Mouse (Mus musculus) C2C12 (cell line): ENCODE data around the gene Fth1. TPM values are rescaled to one million over a fixed set of nuclear protein-coding genes. Genes with fewer than 3 reads are reported as not detected.

ENCODE experiments used
- H3K27me3 ChIP-seq: one replicate; pipeline ENCODE4 v1.6.1; 2011; ENCODE audit not compliant: control insufficient read depth, insufficient read depth, insufficient read length
- H3K36me3 ChIP-seq: one replicate; pipeline ENCODE4 v1.6.1; 2011; ENCODE audit not compliant: control insufficient read depth, insufficient read depth
- H3K4me3 ChIP-seq: one replicate; pipeline ENCODE4 v1.5.1; 2011; ENCODE audit warnings: mild to moderate bottlenecking, control low read depth; ENCODE audit not compliant: poor library complexity, insufficient read depth, severe bottlenecking
- H3K79me2 ChIP-seq: one replicate; pipeline ENCODE4 v1.6.1; 2011; ENCODE audit not compliant: control insufficient read depth, insufficient read depth
- H3K79me3 ChIP-seq: one replicate; pipeline ENCODE4 v1.6.1; 2011; ENCODE audit warnings: low read depth, control low read depth
- H3ac ChIP-seq: one replicate; pipeline ENCODE3; 2011; ENCODE audit warnings: low read depth; ENCODE audit not compliant: control insufficient read depth, insufficient read length
- CEBPB ChIP-seq: IDR thresholded peaks from one replicate; pipeline ENCODE4 v1.6.1; 2011; ENCODE audit warnings: low read depth, mild to moderate bottlenecking, control low read depth, moderate library complexity
- CTCF ChIP-seq: IDR thresholded peaks from one replicate; pipeline ENCODE4 v1.5.1; 2011; ENCODE audit not compliant: control insufficient read depth, insufficient read depth, insufficient read length
- FOSL1 ChIP-seq: IDR thresholded peaks from one replicate; pipeline ENCODE4 v1.8.0; 2011; ENCODE audit warnings: mild to moderate bottlenecking, low read length; ENCODE audit not compliant: poor library complexity, insufficient read depth, severe bottlenecking
- MAX ChIP-seq: IDR thresholded peaks from one replicate; pipeline ENCODE4 v1.6.1; 2011; ENCODE audit warnings: mild to moderate bottlenecking, control low read depth
- MYOD1 ChIP-seq: IDR thresholded peaks from one replicate; pipeline ENCODE4 v1.6.1; 2011; ENCODE audit warnings: low read depth; ENCODE audit not compliant: control insufficient read depth, insufficient read length
- MYOG ChIP-seq: IDR thresholded peaks from one replicate; pipeline ENCODE4 v1.6.1; 2011; ENCODE audit not compliant: control insufficient read depth, insufficient read length; ENCODE audit errors: extremely low read depth
- USF1 ChIP-seq: IDR thresholded peaks from one replicate; pipeline ENCODE4 v1.6.1; 2011; ENCODE audit warnings: low read depth, mild to moderate bottlenecking, control low read depth, moderate library complexity
- polyA plus RNA-seq: library from polyadenylated mRNA; unstranded; fragments of >200 nt; fragmentation: generic; extraction: Trizol; gene quantifications from one replicate; pipeline ENCODE4 v1.2.1, GENCODE M21; 2012; ENCODE audit warnings: missing spikeins

Fth1 gene
- polyA plus RNA-seq, 1 experiment: 4,975 TPM

GRCm38 (mm10) chr19:9985900-9986421, 5.6 kb downstream of the Fth1 start:
- Histone ChIP-seq H3ac (no peak overlapping the region), H3K36me3 (peaks cover 32% of the 10 kb centered on the region)

GRCm38 (mm10) chr19:9987192-9987591, 6.8 kb downstream of the Fth1 start:
- Histone ChIP-seq H3K36me3 (peaks cover 32% of the 10 kb centered on the region), H3K79me2 (peaks cover 34% of the 10 kb centered on the region), H3K4me3 (no peak overlapping the region), H3K79me3 (peaks cover 25% of the 10 kb centered on the region), H3K27me3 (no peaks in the 10 kb centered on the region), H3ac (no peak overlapping the region)
- TF ChIP-seq USF1: no peak
- TF ChIP-seq MYOD1: peak; percentile 70

More at GRCm38 (mm10) chr19:9985900-9986421, 5.6 kb downstream of the Fth1 start:
- peaks cover 42% of the 10 kb centered on the region for H3K79me2 ChIP-seq
- H3K4me3 ChIP-seq: no peak overlapping the region
- H3K27me3 ChIP-seq: no peaks in the 10 kb centered on the region
- peaks cover 27% of the 10 kb centered on the region for H3K79me3 ChIP-seq
- no peak for TF ChIP-seq CTCF
- no peak for TF ChIP-seq MAX
- no peak for TF ChIP-seq MYOD1
- no peak for TF ChIP-seq FOSL1
- TF ChIP-seq USF1: no peak

GRCm38 (mm10) chr19:9987593-9987992, 7.2 kb downstream of the Fth1 start:
- H3K4me3 ChIP-seq: no peak overlapping the region
- peaks cover 25% of the 10 kb centered on the region for H3K79me3 ChIP-seq
- TF ChIP-seq MYOG: no peak
- TF ChIP-seq MAX: no peak
- TF ChIP-seq MYOD1: no peak
- no peak for TF ChIP-seq FOSL1
- TF ChIP-seq CEBPB: no peak
- no peak for TF ChIP-seq USF1
- no peak for TF ChIP-seq CTCF
- no peak overlapping the region for H3ac ChIP-seq
- peaks cover 30% of the 10 kb centered on the region for H3K79me2 ChIP-seq
- H3K27me3 ChIP-seq: no peaks in the 10 kb centered on the region
- H3K36me3 ChIP-seq: peaks cover 32% of the 10 kb centered on the region

GRCm38 (mm10) chr19:9989171-9989883, 8.9 kb downstream of the Fth1 start:
- no peak for TF ChIP-seq MYOD1
- no peak for TF ChIP-seq MAX
- TF ChIP-seq MYOG: no peak
- TF ChIP-seq FOSL1: no peak
- TF ChIP-seq CTCF: no peak
- TF ChIP-seq USF1: no peak
- TF ChIP-seq CEBPB: no peak
- Histone ChIP-seq H3K27me3 (no peaks in the 10 kb centered on the region), H3ac (no peak overlapping the region), H3K79me2 (peaks cover 12% of the 10 kb centered on the region), H3K4me3 (no peak overlapping the region), H3K36me3 (peaks cover 18% of the 10 kb centered on the region), H3K79me3 (peaks cover 9% of the 10 kb centered on the region)

GRCm38 (mm10) chr19:9989884-9990256, 9.5 kb downstream of the Fth1 start:
- no peak overlapping the region for H3ac ChIP-seq
- peaks cover 12% of the 10 kb centered on the region for H3K36me3 ChIP-seq
- TF ChIP-seq FOSL1 (no peak), CTCF (no peak)
- peaks cover 4% of the 10 kb centered on the region for H3K79me3 ChIP-seq
- H3K79me2 ChIP-seq: peaks cover 7% of the 10 kb centered on the region
- no peak overlapping the region for H3K4me3 ChIP-seq
- no peaks in the 10 kb centered on the region for H3K27me3 ChIP-seq

- no peaks in the 10 kb centered on the region for H3K36me3 ChIP-seq
- no peak for TF ChIP-seq MYOD1
- no peak for TF ChIP-seq USF1
- TF ChIP-seq MYOG: no peak
- peak; percentile 64 for TF ChIP-seq CTCF
- no peak for TF ChIP-seq FOSL1
- TF ChIP-seq MAX: no peak
- H3K79me3 ChIP-seq: no peaks in the 10 kb centered on the region
- H3K27me3 ChIP-seq: no peaks in the 10 kb centered on the region
- no peaks in the 10 kb centered on the region for H3K79me2 ChIP-seq
- H3K4me3 ChIP-seq: no peak overlapping the region
- no peak overlapping the region for H3ac ChIP-seq
These were observed 10.9 kb downstream of the Fth1 start for GRCm38 (mm10) chr19:9991304-9991703.
